Mouse (Mus musculus) frontal cortex, postnatal 14 days (tissue): Measurements from ENCODE around the gene Gm36864.

Source experiments
- DNase-seq, 2 experiments: peaks; one replicate each; pipeline ENCODE4 v3.0.0; 2022; ENCODE audit warnings: low spot score in 2 of 2

Gene Gm36864

DNA sequence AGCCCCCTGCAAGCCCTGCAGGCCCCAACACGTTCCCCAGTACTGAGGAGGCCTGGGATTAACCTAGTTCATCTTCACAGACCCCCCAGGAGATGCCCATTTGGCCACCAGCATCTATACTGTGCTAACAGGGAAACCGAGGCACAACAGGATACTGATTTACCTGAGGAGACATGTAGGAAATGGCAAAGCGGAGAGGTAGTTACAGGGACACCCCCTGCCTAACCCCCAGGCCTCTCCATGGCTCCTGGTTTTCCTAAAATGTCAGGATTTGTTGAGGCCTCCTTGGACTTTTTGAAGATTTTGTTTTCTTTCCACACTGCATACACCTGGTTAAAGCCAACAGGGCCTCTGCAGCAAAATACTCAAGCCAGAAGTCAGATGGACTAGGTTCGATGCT lies 21.3 kb downstream of the Gm36864 start, which contains the start of gene Acp4:
Gene Acp4, minus strand, starts transcription at position 101 of the 400 bp plus-strand sequence.
- DNase-seq = no peak

GRCm38 (mm10) chr7:44260410-44260809 lies 24.4 kb downstream of the Gm36864 start:
- no peak for DNase-seq

- DNase-seq = no peak
Measured at GRCm38 (mm10) chr7:44261147-44261546, 25.2 kb downstream of the Gm36864 start, which contains the start of gene Gm15517. TSS of gene Gm15517 (plus strand) at chr7:44261447.

DNA sequence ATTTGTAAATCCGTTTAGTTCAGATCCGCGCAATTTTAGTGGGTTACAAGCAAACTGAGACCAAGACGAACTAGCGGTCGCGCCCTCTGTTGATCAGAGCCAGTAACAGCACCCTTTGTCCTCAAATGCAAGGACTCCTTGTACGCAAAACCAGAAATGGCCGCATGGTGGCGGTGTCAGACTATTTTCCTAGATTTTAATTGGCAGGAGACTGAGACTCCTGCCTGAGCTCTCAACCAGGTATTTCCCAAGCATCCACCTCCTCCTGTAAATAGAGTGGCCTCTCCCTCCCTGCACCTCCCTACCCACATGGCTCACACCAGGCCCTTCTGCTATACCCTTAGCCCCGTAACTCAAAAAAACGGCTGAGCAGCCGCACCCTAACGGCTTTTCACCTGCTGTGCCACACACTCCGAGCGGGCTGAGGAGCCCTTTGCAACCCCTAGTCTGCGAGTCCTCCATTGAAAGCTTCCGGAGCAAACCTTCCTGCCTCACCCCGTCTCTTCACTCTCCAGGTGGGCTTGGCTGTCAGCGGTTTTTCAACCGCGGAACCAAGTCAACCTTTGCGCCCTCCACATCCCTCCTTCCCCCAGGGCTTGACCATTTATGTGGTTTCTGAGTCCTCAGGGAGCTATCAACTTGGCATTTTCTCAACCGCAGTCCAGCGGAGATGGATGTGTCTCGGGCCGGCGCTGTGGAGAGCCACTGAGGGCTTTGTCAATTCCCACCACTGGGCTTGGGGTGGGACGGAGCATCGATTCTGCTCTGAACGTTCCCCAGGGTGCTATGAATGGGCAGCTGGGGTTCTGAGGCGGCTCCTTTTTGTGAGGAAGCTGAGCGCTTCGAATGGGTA lies 27.0 kb downstream of the Gm36864 start:
- peak; percentile 89 to 97 for DNase-seq

DNA sequence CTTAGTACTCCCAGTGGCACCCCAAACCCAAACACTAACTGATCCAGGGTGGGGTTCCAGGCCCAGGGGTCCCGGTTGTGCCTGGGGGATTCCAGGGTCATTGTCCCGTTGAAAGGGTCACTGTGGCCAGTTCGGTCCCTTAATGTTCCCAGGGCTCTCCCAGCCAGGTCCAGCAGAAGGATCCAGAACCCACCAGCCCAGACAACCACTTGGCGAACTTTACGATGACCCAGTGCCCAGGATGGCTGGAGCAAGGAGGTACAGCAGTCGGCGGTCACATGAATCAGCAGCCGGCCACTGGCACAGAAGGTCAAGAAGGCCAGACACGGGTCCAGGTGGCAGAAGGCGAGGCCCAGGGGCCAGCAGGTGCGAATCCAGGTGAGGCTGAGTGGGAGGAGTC lies 32.1 kb downstream of the Gm36864 start:
- no peak for DNase-seq

DNA sequence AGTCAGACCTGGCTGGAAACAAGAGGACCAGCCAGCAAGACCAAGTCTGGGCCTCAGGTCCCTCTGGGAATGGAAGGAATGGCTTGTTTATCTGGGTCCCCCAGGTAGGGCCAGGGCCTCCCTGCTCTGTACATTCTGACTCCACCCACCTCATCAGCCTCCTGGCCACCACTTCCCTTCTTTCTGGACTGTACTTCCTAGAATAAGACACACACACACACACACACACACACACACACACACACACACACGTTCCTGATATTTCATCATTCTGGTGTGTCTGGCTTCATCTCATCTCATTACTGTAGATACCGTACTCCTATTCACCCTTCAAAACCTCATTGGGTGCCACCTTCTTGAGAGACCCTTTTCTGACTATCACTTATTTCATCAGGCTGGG lies 33.4 kb downstream of the Gm36864 start:
- no peak for DNase-seq

DNA sequence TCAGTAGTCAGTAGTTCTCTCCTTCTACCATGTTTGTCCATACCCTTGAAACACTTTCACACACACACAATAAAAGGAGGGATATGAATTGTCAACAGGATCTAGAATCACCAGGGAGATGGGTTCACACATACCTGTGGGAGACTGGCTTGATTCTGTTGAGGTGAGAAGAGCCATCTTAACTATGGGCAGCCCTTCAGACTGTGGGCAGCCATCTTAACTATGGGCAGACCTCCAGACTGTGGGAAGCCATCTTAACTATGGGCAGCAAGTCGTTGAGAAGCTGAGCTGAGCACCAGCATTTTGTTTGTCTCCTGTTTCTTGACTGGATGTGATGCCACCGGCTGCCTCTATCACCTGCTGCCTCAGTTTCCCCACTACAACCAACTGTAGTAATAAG lies 35.3 kb downstream of the Gm36864 start:
- DNase-seq = no peak

GRCm38 (mm10) chr7:44272546-44272945 lies 36.6 kb downstream of the Gm36864 start:
- no peak for DNase-seq

DNA sequence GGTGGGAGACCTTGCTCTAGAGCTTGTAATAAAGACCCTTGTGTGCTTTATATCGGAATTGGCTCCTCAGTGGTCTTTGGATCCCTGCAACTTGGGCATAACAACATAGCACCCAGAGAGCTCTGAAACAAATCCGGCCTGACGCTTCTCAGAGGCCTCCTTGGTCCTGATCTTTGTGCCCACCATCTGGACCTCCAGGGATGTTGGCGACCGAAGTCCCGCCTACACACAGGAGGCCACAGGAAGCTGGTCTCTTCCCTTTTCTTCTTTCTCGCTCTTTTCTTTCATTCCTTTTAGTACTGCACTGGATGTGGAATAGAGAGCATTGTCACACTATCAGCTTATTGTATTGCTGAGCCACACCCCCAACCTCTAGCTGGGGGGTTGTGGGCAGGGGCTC lies 37.5 kb downstream of the Gm36864 start:
- DNase-seq = no peak

DNA sequence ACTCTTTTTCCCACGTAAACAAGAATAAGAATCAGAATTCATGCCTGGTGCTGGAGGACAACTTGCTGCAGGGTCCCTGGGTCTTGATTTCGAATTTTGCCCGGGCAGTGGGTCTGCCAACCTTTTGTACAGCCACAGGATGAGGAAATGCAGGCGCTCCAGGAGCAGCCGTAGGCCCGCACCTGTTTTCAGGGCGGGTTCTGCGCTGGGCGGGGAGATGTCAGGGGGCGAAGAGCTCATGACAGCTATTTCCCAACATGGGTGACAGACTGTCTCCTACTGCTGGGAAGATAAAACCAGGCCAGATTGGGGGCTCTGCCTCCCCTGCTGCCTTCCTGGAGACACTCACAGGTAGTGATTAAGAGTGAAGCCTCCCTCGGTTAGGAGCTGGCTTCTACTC lies 38.1 kb downstream of the Gm36864 start:
- DNase-seq = no peak

DNA sequence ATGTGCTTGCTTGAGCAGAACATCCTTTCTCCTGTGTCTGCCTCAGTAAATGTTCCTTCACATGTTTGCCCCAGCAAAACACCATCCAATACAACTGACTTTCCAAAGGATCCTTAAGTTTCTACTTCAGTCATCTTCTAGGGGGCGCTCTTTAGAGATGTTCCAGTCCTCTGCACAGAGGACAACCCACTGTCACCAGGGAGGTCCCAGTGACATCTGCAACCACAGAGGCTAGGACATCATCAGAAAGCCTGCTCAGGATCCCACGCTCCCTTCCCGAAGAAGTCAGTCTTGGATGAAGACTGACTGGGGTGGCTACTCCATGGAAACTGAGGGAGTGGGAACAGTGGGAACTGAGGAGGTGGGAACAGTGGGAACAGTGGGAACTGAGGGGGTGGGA lies 39.6 kb downstream of the Gm36864 start:
- no peak for DNase-seq

- no peak for DNase-seq
Measured at GRCm38 (mm10) chr7:44276461-44277249, 40.7 kb downstream of the Gm36864 start.

GRCm38 (mm10) chr7:44277250-44277622 lies 41.3 kb downstream of the Gm36864 start:
- peak in 1 of 2 experiments; percentile 43 for DNase-seq

GRCm38 (mm10) chr7:44280959-44281358 lies 45.0 kb downstream of the Gm36864 start:
- no peak for DNase-seq

GRCm38 (mm10) chr7:44281586-44281985 lies 45.6 kb downstream of the Gm36864 start:
- DNase-seq = no peak

GRCm38 (mm10) chr7:44287760-44288159 lies 51.8 kb downstream of the Gm36864 start:
- DNase-seq = no peak

DNA sequence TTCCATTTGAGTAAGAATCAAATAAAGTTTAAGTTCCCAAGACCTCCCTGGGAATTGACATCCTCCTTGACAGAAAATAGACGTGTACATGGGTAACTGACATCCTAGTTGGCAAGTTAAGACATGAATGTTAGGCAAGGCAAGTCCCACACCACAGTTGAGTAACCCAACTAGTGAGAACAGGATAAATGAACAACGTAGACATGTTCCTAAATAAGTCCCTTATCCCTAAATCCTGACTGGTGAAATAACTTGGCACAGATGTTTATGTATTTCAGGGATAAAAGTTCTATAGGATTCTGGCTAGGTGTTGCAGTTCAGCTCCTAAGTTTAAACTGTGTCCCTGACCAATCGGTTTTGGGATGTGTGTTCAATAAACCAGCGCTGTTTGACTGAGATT lies 55.0 kb downstream of the Gm36864 start:
- no peak for DNase-seq

DNA sequence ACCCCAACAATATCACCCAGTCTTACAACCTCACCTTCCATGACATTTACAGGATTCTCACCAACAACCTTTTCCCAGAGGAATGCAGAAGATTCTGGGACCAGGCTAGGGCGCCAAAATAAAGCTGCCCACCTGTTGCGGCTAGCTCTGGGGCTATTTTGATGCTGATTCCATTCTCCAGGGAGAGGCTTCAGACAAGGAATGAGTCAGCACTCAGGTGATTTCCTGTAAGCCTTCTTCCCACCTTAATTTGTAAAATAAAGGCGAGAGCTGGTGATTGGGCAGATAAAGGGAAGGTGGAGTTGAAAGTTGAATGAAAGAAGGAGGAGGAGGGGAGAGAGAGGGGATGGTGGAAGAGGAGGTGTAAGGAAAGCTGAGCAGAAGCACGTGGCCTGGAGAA lies 55.4 kb downstream of the Gm36864 start:
- no peak for DNase-seq
